In genomic region chr9:102722071-102722561, GRCm38 (mm10) we compare ENCODE assay signal across 9 mouse cellular contexts. TPM values are rescaled to one million over a fixed set of nuclear protein-coding genes. Genes with fewer than 3 reads are reported as not detected.
DNase-seq lines count a peak whose midpoint lies in the region; ATAC-seq and TF ChIP-seq lines count a peak whose summit lies in the region.
"Had no signal": no experiment of that assay in that cellular context is flagged by ENCODE, and none has a peak within 500 bp of the region (broad histone marks: within the 10 kb centered on the region; RNA-seq: fewer than 3 reads in every experiment).

No protein-coding gene starts in this region.

- no peak overlapping the region for H3ac ChIP-seq in myocyte (ENCODE audit: control insufficient read depth, insufficient read length)

- ATAC-seq in limb, embryonic 12.5 days (ENCODE audit: insufficient number of reproducible peaks, insufficient read depth, low FRiP score, low TSS enrichment, low read depth), result no peak

- peak overlapping the region; percentile 34 for H3K9ac ChIP-seq in liver, adult 2 months (ENCODE audit: low read depth, low read length)
- H3K9ac ChIP-seq in limb, embryonic 12.5 days (replicated peaks), result 0 out of 2 replicates have a peak overlapping the region, but pooled peaks have one; percentile 23

- WGBS in liver, adult 2 months, result 60% methylated on average over 9 of the region's 9 CpGs
- 67% methylated on average over 9 of the region's 9 CpGs for WGBS in limb, embryonic 12.5 days

- H3K79me2 ChIP-seq in liver, adult 2 months (ENCODE audit: control insufficient read depth, insufficient read depth, low read length), result peaks cover 39% of the 10 kb centered on the region
- H3K79me2 ChIP-seq in myocyte (ENCODE audit: control insufficient read depth, insufficient read depth), result peaks cover 62% of the 10 kb centered on the region

- peaks cover 39% of the 10 kb centered on the region for H3K36me3 ChIP-seq in liver, adult 2 months (ENCODE audit: control insufficient read depth, insufficient read depth, low read length)
- peaks cover 73% of the 10 kb centered on the region for H3K36me3 ChIP-seq in limb, embryonic 12.5 days
- H3K36me3 ChIP-seq in myocyte (ENCODE audit: control insufficient read depth, insufficient read depth), result peaks cover 40% of the 10 kb centered on the region
- H3K36me3 ChIP-seq: G1E had no signal

- no peaks in the 10 kb centered on the region for H3K9me3 ChIP-seq in limb, embryonic 12.5 days

- TF ChIP-seq POLR2A in liver, adult 2 months (IDR thresholded peaks at IDR 0.05; ENCODE audit: extremely low read depth, insufficient read depth, low read length), result no peak
- TF ChIP-seq POLR2A in myocyte (IDR thresholded peaks at IDR 0.05; ENCODE audit: insufficient read length, low read depth), result no peak

- peak overlapping the region; percentile 7; the same call in 1 of the 2 replicates for H3K4me3 ChIP-seq in liver, adult 2 months (ENCODE audit: insufficient read depth, low read depth, low read length)
- peak overlapping the region; percentile 86 for H3K4me3 ChIP-seq in limb, embryonic 12.5 days (replicated peaks)
- peak overlapping the region; percentile 98 for H3K4me3 ChIP-seq in myocyte

- H3K4me1 ChIP-seq in liver, adult 2 months (ENCODE audit: control insufficient read depth, insufficient read depth, low read length), result peaks cover 49% of the 10 kb centered on the region
- H3K4me1 ChIP-seq in limb, embryonic 12.5 days (replicated peaks), result peaks cover 84% of the 10 kb centered on the region

- H3K27ac ChIP-seq in liver, adult 2 months (replicated peaks; ENCODE audit: insufficient read depth, low read depth, low read length), result peak overlapping the region; percentile 56
- H3K27ac ChIP-seq in limb, embryonic 12.5 days, result peak overlapping the region; percentile 91

- no peak for TF ChIP-seq CTCF in liver, adult 2 months (IDR thresholded peaks at IDR 0.05; ENCODE audit: low read depth, low read length)

- peak overlapping the region; percentile 84 for H3K4me2 ChIP-seq in limb, embryonic 12.5 days
- peak overlapping the region; percentile 88 for H3K4me2 ChIP-seq in myocyte (ENCODE audit: low read depth)

- H3K27me3 ChIP-seq in liver, adult 2 months (ENCODE audit: control insufficient read depth, insufficient read depth, low read length), result no peaks in the 10 kb centered on the region
- no peaks in the 10 kb centered on the region for H3K27me3 ChIP-seq in limb, embryonic 12.5 days
- H3K27me3 ChIP-seq in myocyte (ENCODE audit: control insufficient read depth, insufficient read depth, insufficient read length), result no peaks in the 10 kb centered on the region

- no peak for DNase-seq in liver, adult 2 months (ENCODE audit: extremely low read depth, low read depth, low spot score)
- no peak for DNase-seq in liver
- peak; percentile 48 to 54 for DNase-seq in heart, postnatal 10 days
- DNase-seq in cerebellum, adult 9-10 months, result no peak
- DNase-seq in spleen, postnatal 14 days (ENCODE audit: low spot score in 2 of 2), result no peak
- DNase-seq in frontal cortex, postnatal 36 days (ENCODE audit: low spot score in 2 of 2), result no peak

- intact Hi-C loops in heart, postnatal 10 days (cut with DNase I), result no loop called here

TF ChIP-seq in myocyte, 11 proteins besides CTCF, POLR2A, EP300 and RAD21:
- TF ChIP-seq POLR2AphosphoS2 (IDR thresholded peaks at IDR 0.05; ENCODE audit: insufficient read length, low read depth) (peak; percentile 48), MAX (IDR thresholded peaks at IDR 0.05; ENCODE audit: low read depth) (no peak)
TF ChIP-seq in myocyte: peak in this region for 1.

RNA-seq across cellular contexts. Expression of gene Amotl2, which starts 5.6 kb away (rescaled TPM):
- 19.9 and 21.5 TPM in 2 replicates for total RNA-seq in liver, adult 2 months (2014; rRNA removed)
- polyA plus RNA-seq in liver, adult 2 months (2012; rRNA removed), result 9.2 and 14.0 TPM in 2 replicates
- total RNA-seq in heart, postnatal 10 days (2021), result 10 to 100 TPM; 79.2 to 90.2 TPM
- 73.1 and 73.9 TPM in 2 replicates for polyA plus RNA-seq in limb, embryonic 12.5 days (2016; fragmentation: Nextera tagmentation; extraction: Ambion mirVana)
- polyA plus RNA-seq in myocyte (2012; fragmentation: generic; extraction: Trizol), result 67.2 TPM
- polyA plus RNA-seq: G1E had no signal

Comparison
In these comparisons a context has a peak if more than half of its experiments do, and no peak if none do; other contexts are left out.
1. DNase-seq: peak in heart, postnatal 10 days (2 of 2); none in liver, adult 2 months (single experiment), liver (single experiment), cerebellum, adult 9-10 months (single experiment), spleen, postnatal 14 days (0 of 2) and frontal cortex, postnatal 36 days (0 of 2).
2. H3K4me3 ChIP-seq: peak in every context shown above with its lines; median percentile 98 in myocyte; 86 in limb, embryonic 12.5 days; 7 in liver, adult 2 months.